Mouse (Mus musculus) megakaryocyte, embryonic 14.5 days (primary cell): ENCODE results near the gene Msl2.

Source experiments
- FLI1 ChIP-seq: IDR thresholded peaks from 2 replicates; pipeline ENCODE4 v1.6.1; 2012; ENCODE audit warnings: low read length, inconsistent platforms, mixed read lengths
- GATA1 ChIP-seq: IDR thresholded peaks from 3 replicates; pipeline ENCODE4 v1.6.1; 2012; ENCODE audit warnings: mixed read lengths, low read length, inconsistent platforms, borderline replicate concordance

- TF ChIP-seq GATA1 (no peak), FLI1 (no peak)
Measured at GRCm38 (mm10) chr9:101069781-101070180, 4.1 kb upstream of the Msl2 start.
